Mouse (Mus musculus) thymus, postnatal 0 days (tissue): ENCODE results near the gene Prkg1. TPM values are rescaled to one million over a fixed set of nuclear protein-coding genes. Genes with fewer than 3 reads are reported as not detected.

Experiments
- DNase-seq: peaks from one replicate; pipeline ENCODE4 v3.0.0-alpha.2; 2015; ENCODE audit warnings: low spot score
- polyA plus RNA-seq: library from polyadenylated mRNA; unstranded; fragments of >200 nt; fragmentation: Nextera tagmentation; extraction: Ambion mirVana; gene quantifications from 2 replicates; pipeline ENCODE4 v1.2.1, GENCODE M21; 2015

Prkg1 gene
- polyA plus RNA-seq, 1 experiment from 2014 or later, result 0.27 TPM

GRCm38 (mm10) chr19:31074717-31075063, 690.1 kb downstream of the Prkg1 start:
- DNase-seq, result no peak

- no peak for DNase-seq
Observed at GRCm38 (mm10) chr19:31073959-31074716, 690.7 kb downstream of the Prkg1 start.

GRCm38 (mm10) chr19:31065206-31065781, 699.5 kb downstream of the Prkg1 start:
- no peak for DNase-seq

GRCm38 (mm10) chr19:31064740-31065139, 700.1 kb downstream of the Prkg1 start:
- DNase-seq, result no peak

- no peak for DNase-seq
Observed at GRCm38 (mm10) chr19:31046601-31047000, 718.2 kb downstream of the Prkg1 start.

GRCm38 (mm10) chr19:31040948-31041847, 723.6 kb downstream of the Prkg1 start:
- DNase-seq, result no peak

GRCm38 (mm10) chr19:31038951-31039350, 725.9 kb downstream of the Prkg1 start:
- no peak for DNase-seq

GRCm38 (mm10) chr19:31031596-31031995, 733.2 kb downstream of the Prkg1 start:
- no peak for DNase-seq

GRCm38 (mm10) chr19:31026797-31027196, 738.0 kb downstream of the Prkg1 start:
- no peak for DNase-seq

GRCm38 (mm10) chr19:31011528-31012133, 753.2 kb downstream of the Prkg1 start:
- no peak for DNase-seq

GRCm38 (mm10) chr19:30998572-30998971, 766.3 kb downstream of the Prkg1 start:
- DNase-seq, result no peak

GRCm38 (mm10) chr19:30990390-30990789, 774.4 kb downstream of the Prkg1 start:
- no peak for DNase-seq

GRCm38 (mm10) chr19:30982436-30982835, 782.4 kb downstream of the Prkg1 start:
- DNase-seq, result no peak

GRCm38 (mm10) chr19:30978096-30978495, 786.7 kb downstream of the Prkg1 start:
- DNase-seq, result no peak

- no peak for DNase-seq
Observed at GRCm38 (mm10) chr19:30950610-30951009, 814.2 kb downstream of the Prkg1 start.

GRCm38 (mm10) chr19:30948202-30948601, 816.6 kb downstream of the Prkg1 start:
- no peak for DNase-seq

- DNase-seq, result no peak
Observed at GRCm38 (mm10) chr19:30942369-30942992, 822.4 kb downstream of the Prkg1 start.

GRCm38 (mm10) chr19:30938058-30938457, 826.8 kb downstream of the Prkg1 start:
- no peak for DNase-seq

GRCm38 (mm10) chr19:30931469-30932192, 833.2 kb downstream of the Prkg1 start:
- DNase-seq, result no peak

- no peak for DNase-seq
Observed at GRCm38 (mm10) chr19:30924032-30924431, 840.8 kb downstream of the Prkg1 start.
